In genomic region chr7:119739798-119740468, GRCm38 (mm10) we compare ENCODE assay signal across 12 mouse cellular contexts. TPM values are rescaled to one million over a fixed set of nuclear protein-coding genes. Genes with fewer than 3 reads are reported as not detected.
DNase-seq lines count a peak whose midpoint lies in the region; ATAC-seq and TF ChIP-seq lines count a peak whose summit lies in the region.
"Not testable (repeated sequence)": the region's sequence is repeated elsewhere in the genome, so short reads cannot be mapped to it uniquely, and the experiment has no call there.
"Had no signal": no experiment of that assay in that cellular context is flagged by ENCODE, and none has a peak within 500 bp of the region (broad histone marks: within the 10 kb centered on the region; RNA-seq: fewer than 3 reads in every experiment).

No protein-coding gene starts in this region.

- not testable (repeated sequence) for DNase-seq in embryonic facial prominence, embryonic 14.5 days (ENCODE audit: low spot score); layer of hippocampus, adult 2 months (ENCODE audit: low spot score in 2 of 2)
- DNase-seq in midbrain, embryonic 14.5 days: peak; percentile 37
- peak; percentile 44 for DNase-seq in retina, postnatal 1 day

- ATAC-seq in embryonic facial prominence, embryonic 14.5 days (ENCODE audit: low read depth): peak; percentile 74; the same call in 1 of the 2 replicates
- peak; percentile 76 for ATAC-seq in granulocyte monocyte progenitor cell, adult 5-6 weeks (replicated peaks; ENCODE audit: poor library complexity, severe bottlenecking)
- ATAC-seq in hindbrain, embryonic 13.5 days (ENCODE audit: low FRiP score): peak; percentile 74
- ATAC-seq in liver, embryonic 16.5 days (ENCODE audit: low read depth): 0 out of 2 replicates have a peak, but pooled peaks have one; percentile 24
- ATAC-seq in midbrain, embryonic 14.5 days (ENCODE audit: low FRiP score, low TSS enrichment): peak; percentile 75; the same call in 1 of the 2 replicates

- 7% methylated on average over 17 of the region's 44 CpGs for WGBS in embryonic facial prominence, embryonic 14.5 days
- 3% methylated on average over 28 of the region's 44 CpGs for WGBS in hindbrain, embryonic 13.5 days
- 3% methylated on average over 30 of the region's 44 CpGs for WGBS in liver, embryonic 16.5 days (ENCODE audit: insufficient replicate concordance)
- 2% methylated on average over 29 of the region's 44 CpGs for WGBS in midbrain, embryonic 14.5 days

- H3K9me3 ChIP-seq in embryonic facial prominence, embryonic 14.5 days (ENCODE audit: control insufficient read depth, low read length); hindbrain, embryonic 13.5 days; liver, embryonic 16.5 days (replicated peaks; ENCODE audit: control insufficient read depth, low read length); midbrain, embryonic 14.5 days (ENCODE audit: control insufficient read depth, low read length): not testable (repeated sequence)

- H3K27ac ChIP-seq in embryonic facial prominence, embryonic 14.5 days (replicated peaks; ENCODE audit: low read depth, low read length); hindbrain, embryonic 13.5 days; layer of hippocampus, adult 2 months; liver, embryonic 16.5 days (ENCODE audit: low read length); midbrain, embryonic 14.5 days (replicated peaks; ENCODE audit: low read depth, low read length): not testable (repeated sequence)

- not testable (repeated sequence) for H3K4me1 ChIP-seq in embryonic facial prominence, embryonic 14.5 days (ENCODE audit: control insufficient read depth, insufficient read depth, low read length); hindbrain, embryonic 13.5 days (replicated peaks); liver, embryonic 16.5 days (ENCODE audit: control insufficient read depth, low read depth, low read length); midbrain, embryonic 14.5 days (ENCODE audit: control insufficient read depth, insufficient read depth, low read length)

- TF ChIP-seq CTCF in layer of hippocampus, adult 2 months (conservative IDR thresholded peaks at IDR 0.05): not testable (repeated sequence)

- not testable (repeated sequence) for H3K36me3 ChIP-seq in embryonic facial prominence, embryonic 14.5 days (ENCODE audit: control insufficient read depth, insufficient read depth, low read length); hindbrain, embryonic 13.5 days; liver, embryonic 16.5 days (ENCODE audit: control insufficient read depth, insufficient read depth); midbrain, embryonic 14.5 days (ENCODE audit: control insufficient read depth, insufficient read depth, low read length)

- peak overlapping the region; percentile 47 for H3K4me2 ChIP-seq in embryonic facial prominence, embryonic 14.5 days (ENCODE audit: low read depth, low read length)
- H3K4me2 ChIP-seq in hindbrain, embryonic 13.5 days: peak overlapping the region; percentile 50
- H3K4me2 ChIP-seq in liver, embryonic 16.5 days (ENCODE audit: low read depth, low read length): 0 out of 2 replicates have a peak overlapping the region, but pooled peaks have one; percentile 20
- H3K4me2 ChIP-seq in midbrain, embryonic 14.5 days (ENCODE audit: low read length): peak overlapping the region; percentile 51

- peak overlapping the region; percentile 45; the same call in 1 of the 2 replicates for H3K9ac ChIP-seq in embryonic facial prominence, embryonic 14.5 days (ENCODE audit: low read depth, low read length)
- H3K9ac ChIP-seq in hindbrain, embryonic 13.5 days: peak overlapping the region; percentile 58; the same call in 1 of the 2 replicates
- not testable (repeated sequence) for H3K9ac ChIP-seq in liver, embryonic 16.5 days (ENCODE audit: low read depth, low read length); midbrain, embryonic 14.5 days (replicated peaks; ENCODE audit: low read length)

- not testable (repeated sequence) for H3K27me3 ChIP-seq in embryonic facial prominence, embryonic 14.5 days (replicated peaks; ENCODE audit: control insufficient read depth, insufficient read depth, low read length); hindbrain, embryonic 13.5 days; liver, embryonic 16.5 days (ENCODE audit: control insufficient read depth, insufficient read depth, low read depth, low read length); midbrain, embryonic 14.5 days (ENCODE audit: control insufficient read depth, insufficient read depth, low read length)

- H3K4me3 ChIP-seq in embryonic facial prominence, embryonic 14.5 days (ENCODE audit: low read depth, low read length): peak overlapping the region; percentile 33
- H3K4me3 ChIP-seq in hindbrain, embryonic 13.5 days: peak overlapping the region; percentile 38
- H3K4me3 ChIP-seq in layer of hippocampus, adult 2 months: peak overlapping the region; percentile 37
- H3K4me3 ChIP-seq in liver, embryonic 16.5 days (ENCODE audit: low read depth, low read length): peak overlapping the region; percentile 17; the same call in 1 of the 2 replicates
- H3K4me3 ChIP-seq in midbrain, embryonic 14.5 days (replicated peaks; ENCODE audit: low read depth, low read length): peak overlapping the region; percentile 35

RNA-seq across cellular contexts. Expression of gene Thumpd1, which starts 19.3 kb away (rescaled TPM):
- 65.3 and 82.7 TPM in 2 replicates for polyA plus RNA-seq in embryonic facial prominence, embryonic 14.5 days (2014; fragmentation: Nextera tagmentation; extraction: Ambion mirVana)
- total RNA-seq in granulocyte monocyte progenitor cell, adult 5-6 weeks (2014; fragmentation: Nextera tagmentation): 35.8 and 47.8 TPM in 2 replicates
- total RNA-seq in granulocyte monocyte progenitor cell, adult 5-6 weeks (2017): 102 and 109 TPM in 2 replicates
- 76.6 and 79.4 TPM in 2 replicates for polyA plus RNA-seq in hindbrain, embryonic 13.5 days (2015; fragmentation: Nextera tagmentation; extraction: Ambion mirVana)
- total RNA-seq in layer of hippocampus, adult 2 months (2021): 10 to 100 TPM; 44.9 to 49.2 TPM
- 19.1 and 19.8 TPM in 2 replicates for polyA plus RNA-seq in liver, embryonic 16.5 days (2015; fragmentation: Nextera tagmentation; extraction: Ambion mirVana)
- polyA plus RNA-seq in midbrain, embryonic 14.5 days (2014; fragmentation: Nextera tagmentation; extraction: Ambion mirVana): 71.3 and 94.4 TPM in 2 replicates

RNA-seq across cellular contexts. Expression of gene Acsm3, which starts 20.8 kb away (rescaled TPM):
- 0.24 TPM in 2 replicates for polyA plus RNA-seq in embryonic facial prominence, embryonic 14.5 days (2014; fragmentation: Nextera tagmentation; extraction: Ambion mirVana)
- not detected in 2 replicates for total RNA-seq in granulocyte monocyte progenitor cell, adult 5-6 weeks (2014; fragmentation: Nextera tagmentation)
- 0.13 TPM in 1 of 2 replicates, not detected in the other for total RNA-seq in granulocyte monocyte progenitor cell, adult 5-6 weeks (2017)
- 0.21 TPM in 1 of 2 replicates, not detected in the other for polyA plus RNA-seq in hindbrain, embryonic 13.5 days (2015; fragmentation: Nextera tagmentation; extraction: Ambion mirVana)
- total RNA-seq in layer of hippocampus, adult 2 months (2021): under 1 TPM in 1 of 2 experiments, not detected in 1; 0.12 TPM
- polyA plus RNA-seq in liver, embryonic 16.5 days (2015; fragmentation: Nextera tagmentation; extraction: Ambion mirVana): 6.1 and 8.0 TPM in 2 replicates
- polyA plus RNA-seq in midbrain, embryonic 14.5 days (2014; fragmentation: Nextera tagmentation; extraction: Ambion mirVana): 0.34 TPM in 1 of 2 replicates, not detected in the other
- total RNA-seq: layer of hippocampus, postnatal 36 days had no signal

RNA-seq across cellular contexts. Expression of gene Acsm4, which starts 50.1 kb away (rescaled TPM):
- polyA plus RNA-seq in embryonic facial prominence, embryonic 14.5 days (2014; fragmentation: Nextera tagmentation; extraction: Ambion mirVana): 8.9 and 9.6 TPM in 2 replicates
- total RNA-seq in granulocyte monocyte progenitor cell, adult 5-6 weeks (2014; fragmentation: Nextera tagmentation): not detected in 2 replicates
- total RNA-seq in granulocyte monocyte progenitor cell, adult 5-6 weeks (2017): not detected in 2 replicates
- not detected in 2 replicates for polyA plus RNA-seq in hindbrain, embryonic 13.5 days (2015; fragmentation: Nextera tagmentation; extraction: Ambion mirVana)
- not detected for total RNA-seq in layer of hippocampus, adult 2 months (2021)
- polyA plus RNA-seq in liver, embryonic 16.5 days (2015; fragmentation: Nextera tagmentation; extraction: Ambion mirVana): not detected in 2 replicates
- not detected in 2 replicates for polyA plus RNA-seq in midbrain, embryonic 14.5 days (2014; fragmentation: Nextera tagmentation; extraction: Ambion mirVana)
- total RNA-seq: adrenal gland, postnatal 25 days; gastrocnemius, adult 8-10 months; heart, postnatal 25 days; layer of hippocampus, postnatal 36 days had no signal
- polyA plus RNA-seq: lung, adult 2 months had no signal

RNA-seq across cellular contexts. Expression of gene Rexo5, which starts 53.9 kb away (rescaled TPM):
- polyA plus RNA-seq in embryonic facial prominence, embryonic 14.5 days (2014; fragmentation: Nextera tagmentation; extraction: Ambion mirVana): 17.8 and 24.2 TPM in 2 replicates
- total RNA-seq in granulocyte monocyte progenitor cell, adult 5-6 weeks (2014; fragmentation: Nextera tagmentation): 7.8 and 20.6 TPM in 2 replicates
- total RNA-seq in granulocyte monocyte progenitor cell, adult 5-6 weeks (2017): 33.2 and 52.4 TPM in 2 replicates
- polyA plus RNA-seq in hindbrain, embryonic 13.5 days (2015; fragmentation: Nextera tagmentation; extraction: Ambion mirVana): 9.6 and 11.3 TPM in 2 replicates
- total RNA-seq in layer of hippocampus, adult 2 months (2021): 1 to 10 TPM; 1.7 to 2.2 TPM
- polyA plus RNA-seq in liver, embryonic 16.5 days (2015; fragmentation: Nextera tagmentation; extraction: Ambion mirVana): 11.9 and 13.7 TPM in 2 replicates
- polyA plus RNA-seq in midbrain, embryonic 14.5 days (2014; fragmentation: Nextera tagmentation; extraction: Ambion mirVana): 9.4 and 11.6 TPM in 2 replicates

RNA-seq across cellular contexts. Expression of gene Eri2, which starts 53.9 kb away (rescaled TPM):
- polyA plus RNA-seq in embryonic facial prominence, embryonic 14.5 days (2014; fragmentation: Nextera tagmentation; extraction: Ambion mirVana): 22.2 and 25.0 TPM in 2 replicates
- 7.7 and 12.2 TPM in 2 replicates for total RNA-seq in granulocyte monocyte progenitor cell, adult 5-6 weeks (2014; fragmentation: Nextera tagmentation)
- 15.0 and 16.5 TPM in 2 replicates for total RNA-seq in granulocyte monocyte progenitor cell, adult 5-6 weeks (2017)
- polyA plus RNA-seq in hindbrain, embryonic 13.5 days (2015; fragmentation: Nextera tagmentation; extraction: Ambion mirVana): 18.5 and 18.8 TPM in 2 replicates
- 1 to 10 TPM; 9.0 to 9.3 TPM for total RNA-seq in layer of hippocampus, adult 2 months (2021)
- polyA plus RNA-seq in liver, embryonic 16.5 days (2015; fragmentation: Nextera tagmentation; extraction: Ambion mirVana): 11.0 and 12.0 TPM in 2 replicates
- polyA plus RNA-seq in midbrain, embryonic 14.5 days (2014; fragmentation: Nextera tagmentation; extraction: Ambion mirVana): 19.2 and 25.5 TPM in 2 replicates

Comparison
In these comparisons a context has a peak if more than half of its experiments do, and no peak if none do; other contexts are left out.
1. ATAC-seq: peak in every context shown above with its lines; median percentile 76 in granulocyte monocyte progenitor cell, adult 5-6 weeks; 75 in midbrain, embryonic 14.5 days; 74 in embryonic facial prominence, embryonic 14.5 days; 74 in hindbrain, embryonic 13.5 days; 24 in liver, embryonic 16.5 days.